Mouse (Mus musculus): ENCODE measurements around the gene Ripor2. TPM values are rescaled to one million over a fixed set of nuclear protein-coding genes. Genes with fewer than 3 reads are reported as not detected.

Gene Ripor2
- polyA plus RNA-seq, 1 experiment: 8.9 TPM

DNA sequence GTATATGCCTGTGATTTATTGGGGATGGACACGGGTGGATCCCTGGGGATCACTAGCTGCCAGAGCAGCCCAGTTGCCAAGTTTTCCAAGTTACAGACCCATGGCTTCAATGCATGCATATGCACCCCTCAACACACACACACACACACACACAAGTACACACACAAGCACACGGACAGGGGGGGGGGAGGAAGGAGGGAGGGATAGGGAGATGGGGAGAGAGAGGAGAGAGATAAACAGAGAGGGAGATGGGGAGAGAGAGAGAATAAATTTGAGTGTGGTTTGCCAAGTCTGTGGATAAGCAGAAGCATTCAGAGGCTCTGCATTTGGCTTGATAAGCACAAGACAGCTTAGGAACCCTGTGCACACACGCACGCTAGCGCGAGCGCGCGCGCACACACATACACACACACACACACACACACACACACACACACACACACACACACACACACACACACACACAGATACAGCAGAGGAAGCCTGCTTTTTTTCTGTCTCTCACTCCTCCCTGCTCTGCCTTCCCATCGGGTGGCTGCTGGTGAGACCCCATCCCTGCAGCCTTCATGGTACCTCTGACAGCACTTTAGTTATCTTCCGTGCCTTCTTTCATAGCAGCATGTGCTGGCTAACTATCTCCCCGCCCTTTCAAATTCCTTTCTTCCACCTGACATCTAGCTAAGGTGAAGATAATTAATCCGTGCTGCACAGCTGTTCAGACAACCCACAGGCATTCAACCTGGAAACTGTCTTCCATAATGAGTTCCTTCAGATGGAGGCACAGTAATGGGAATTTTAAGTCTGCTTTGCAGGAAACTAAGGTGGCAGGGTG, 30.7 kb upstream of the Ripor2 start:
- Histone ChIP-seq H3K27me3 (ENCODE audit: control insufficient read depth, insufficient read depth, low read length) (no peaks in the 10 kb centered on the region), H3K4me3 (replicated peaks; ENCODE audit: insufficient read depth, low read depth, low read length) (no peak overlapping the region), H3K27ac (ENCODE audit: insufficient read depth, low read length) (no peak overlapping the region), H3K4me1 (ENCODE audit: control insufficient read depth, insufficient read depth, low read length) (no peaks in the 10 kb centered on the region)
- TF ChIP-seq POLR2A (IDR thresholded peaks at IDR 0.05; ENCODE audit: borderline replicate concordance, insufficient read depth, low read length): no peak
- TF ChIP-seq CTCF (IDR thresholded peaks at IDR 0.05; ENCODE audit: borderline replicate concordance, insufficient read depth, low read depth, low read length): no peak
- WGBS: 65% methylated on average over 14 of the region's 14 CpGs
- DNase-seq: no peak

DNA sequence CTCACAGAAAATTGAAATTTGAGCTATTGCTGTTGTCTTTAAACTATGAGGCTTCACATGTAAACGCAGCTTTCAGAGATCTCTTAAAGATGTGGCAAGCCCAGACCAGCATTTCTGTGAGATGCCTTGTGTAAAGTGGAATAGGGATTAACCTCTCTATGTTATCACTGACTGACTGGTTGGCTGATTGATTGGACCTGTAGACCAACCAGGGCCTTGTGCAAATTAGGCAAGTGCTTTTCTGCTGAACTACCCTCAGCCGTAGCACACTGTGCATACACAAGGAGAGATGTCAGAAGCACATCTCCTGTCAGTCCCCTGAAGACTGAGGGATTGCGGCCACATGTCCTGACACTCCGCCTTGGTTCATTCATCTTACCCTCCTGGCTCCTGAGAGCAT, 29.9 kb upstream of the Ripor2 start:
- TF ChIP-seq POLR2A (IDR thresholded peaks at IDR 0.05; ENCODE audit: borderline replicate concordance, insufficient read depth, low read length): no peak
- no peak for TF ChIP-seq CTCF (IDR thresholded peaks at IDR 0.05; ENCODE audit: borderline replicate concordance, insufficient read depth, low read depth, low read length)
- 64% methylated on average over 4 of the region's 4 CpGs for WGBS
- H3K27ac ChIP-seq (ENCODE audit: insufficient read depth, low read length): no peak overlapping the region

DNA sequence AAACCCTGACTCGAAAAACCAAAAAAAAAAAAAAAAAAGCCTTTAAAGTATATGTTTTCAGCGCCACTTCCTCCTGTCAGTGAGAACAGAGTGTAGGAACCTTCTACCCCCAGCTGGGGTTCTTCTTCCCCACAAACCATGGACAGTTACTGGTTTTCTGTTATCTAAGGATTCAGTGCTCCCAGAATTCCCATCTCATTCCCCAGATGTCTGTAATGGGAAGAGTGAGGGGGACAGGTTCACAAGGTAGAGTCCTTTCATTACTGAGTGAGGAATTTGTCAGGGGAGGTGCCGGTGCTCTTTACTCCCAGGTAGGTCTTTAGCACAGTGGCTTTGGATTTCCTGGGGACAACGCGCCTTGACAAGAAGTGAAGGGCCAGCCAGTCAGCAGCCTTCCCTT, 20.6 kb upstream of the Ripor2 start:
- TF ChIP-seq POLR2A (IDR thresholded peaks at IDR 0.05; ENCODE audit: borderline replicate concordance, insufficient read depth, low read length): no peak
- H3K4me1 ChIP-seq (ENCODE audit: control insufficient read depth, insufficient read depth, low read length): no peaks in the 10 kb centered on the region
- no peaks in the 10 kb centered on the region for H3K27me3 ChIP-seq (ENCODE audit: control insufficient read depth, insufficient read depth, low read length)
- H3K4me3 ChIP-seq (replicated peaks; ENCODE audit: insufficient read depth, low read depth, low read length): no peak overlapping the region
- WGBS: 91% methylated on average over 5 of the region's 5 CpGs
- H3K27ac ChIP-seq (ENCODE audit: insufficient read depth, low read length): no peak overlapping the region
- no peak for DNase-seq

More for the DNA sequence above, 29.9 kb upstream of the Ripor2 start:
- H3K4me3 ChIP-seq (replicated peaks; ENCODE audit: insufficient read depth, low read depth, low read length): no peak overlapping the region
- no peaks in the 10 kb centered on the region for H3K27me3 ChIP-seq (ENCODE audit: control insufficient read depth, insufficient read depth, low read length)
- no peak for DNase-seq
- H3K4me1 ChIP-seq (ENCODE audit: control insufficient read depth, insufficient read depth, low read length): no peaks in the 10 kb centered on the region

DNA sequence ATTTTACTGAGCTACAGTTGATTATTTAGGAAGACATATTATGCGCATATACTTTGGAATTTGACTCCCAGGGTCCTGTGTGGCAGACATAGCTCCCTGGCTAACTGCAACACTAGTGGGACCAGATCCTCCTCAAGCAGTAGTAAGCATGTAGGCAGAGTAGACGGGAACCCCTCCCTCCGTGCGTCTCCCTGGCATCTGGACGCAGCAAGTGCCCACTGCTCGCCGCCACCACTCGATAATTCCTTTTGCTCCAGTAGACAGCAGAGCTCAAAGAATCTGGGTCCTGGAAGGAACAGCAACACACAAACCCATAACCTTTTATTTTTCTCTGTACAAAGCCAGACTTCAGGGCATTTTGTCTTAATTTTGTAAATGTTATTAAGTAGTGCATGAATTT, 17.3 kb upstream of the Ripor2 start:
- H3K4me1 ChIP-seq (ENCODE audit: control insufficient read depth, insufficient read depth, low read length): no peaks in the 10 kb centered on the region
- no peak overlapping the region for H3K27ac ChIP-seq (ENCODE audit: insufficient read depth, low read length)
- no peak for TF ChIP-seq POLR2A (IDR thresholded peaks at IDR 0.05; ENCODE audit: borderline replicate concordance, insufficient read depth, low read length)
- TF ChIP-seq CTCF (IDR thresholded peaks at IDR 0.05; ENCODE audit: borderline replicate concordance, insufficient read depth, low read depth, low read length): no peak
- no peak for DNase-seq
- WGBS: 14% methylated on average over 8 of the region's 8 CpGs
- no peak overlapping the region for H3K4me3 ChIP-seq (replicated peaks; ENCODE audit: insufficient read depth, low read depth, low read length)
- no peaks in the 10 kb centered on the region for H3K27me3 ChIP-seq (ENCODE audit: control insufficient read depth, insufficient read depth, low read length)

DNA sequence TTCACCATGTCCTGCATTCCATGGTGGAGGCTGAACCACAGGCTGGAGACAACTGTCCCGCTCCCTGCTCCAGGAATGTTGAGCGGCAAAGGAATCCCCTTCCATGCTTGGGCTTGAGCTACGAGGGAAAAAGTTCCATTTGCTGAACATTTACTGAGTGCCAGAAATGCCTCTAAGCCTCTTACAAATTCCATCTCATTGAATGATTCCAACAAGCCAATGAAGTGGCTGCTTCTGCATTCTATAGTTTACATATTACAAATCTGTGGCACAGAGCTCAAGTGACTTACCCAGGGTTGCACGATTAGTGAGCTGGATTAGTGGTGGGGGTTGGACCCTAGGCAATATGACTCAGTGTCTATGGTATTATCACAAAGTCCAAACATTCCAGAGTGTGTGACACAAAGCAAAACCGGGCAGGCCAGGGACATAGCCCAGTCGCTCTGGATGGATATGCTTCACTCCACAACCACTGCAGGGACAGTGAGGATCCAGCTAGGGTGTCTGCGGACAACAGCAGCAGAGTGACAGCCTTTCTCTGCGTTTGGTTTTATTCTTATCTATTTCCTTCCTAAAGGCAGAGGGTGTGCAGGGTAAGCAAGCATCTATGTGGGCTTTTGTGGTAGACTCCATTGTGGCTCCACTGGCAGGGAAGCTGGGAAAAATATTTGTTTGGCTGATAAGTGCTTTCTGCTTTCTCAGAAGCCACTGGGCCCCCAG, 16.6 kb upstream of the Ripor2 start:
- TF ChIP-seq CTCF (IDR thresholded peaks at IDR 0.05; ENCODE audit: borderline replicate concordance, insufficient read depth, low read depth, low read length): no peak
- no peak for TF ChIP-seq POLR2A (IDR thresholded peaks at IDR 0.05; ENCODE audit: borderline replicate concordance, insufficient read depth, low read length)
- 50% methylated on average over 8 of the region's 8 CpGs for WGBS
- Histone ChIP-seq H3K4me3 (replicated peaks; ENCODE audit: insufficient read depth, low read depth, low read length) (no peak overlapping the region), H3K4me1 (ENCODE audit: control insufficient read depth, insufficient read depth, low read length) (no peaks in the 10 kb centered on the region), H3K27ac (ENCODE audit: insufficient read depth, low read length) (no peak overlapping the region), H3K27me3 (ENCODE audit: control insufficient read depth, insufficient read depth, low read length) (no peaks in the 10 kb centered on the region)
- no peak for DNase-seq

DNA sequence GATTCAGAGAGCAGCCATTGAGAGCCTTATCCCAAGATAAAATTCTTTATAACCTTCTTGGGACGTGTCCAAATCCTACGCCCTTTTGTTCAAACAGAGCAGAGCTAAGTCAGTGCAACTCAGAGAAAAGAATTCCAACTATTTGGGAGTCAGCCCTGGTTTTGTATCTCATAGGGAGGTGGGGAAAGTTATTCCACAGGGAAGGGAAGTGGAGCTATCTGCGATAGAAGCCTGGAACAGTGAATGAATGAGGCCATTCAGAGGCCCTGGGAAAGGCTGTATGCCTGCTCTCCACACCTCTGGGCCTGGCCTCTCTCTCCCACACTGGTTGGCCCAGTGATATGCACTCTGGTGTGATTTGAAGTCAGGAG, 16.1 kb upstream of the Ripor2 start:
- DNase-seq: no peak
- Histone ChIP-seq H3K4me1 (ENCODE audit: control insufficient read depth, insufficient read depth, low read length) (no peaks in the 10 kb centered on the region), H3K27ac (ENCODE audit: insufficient read depth, low read length) (no peak overlapping the region), H3K4me3 (replicated peaks; ENCODE audit: insufficient read depth, low read depth, low read length) (no peak overlapping the region), H3K27me3 (ENCODE audit: control insufficient read depth, insufficient read depth, low read length) (no peaks in the 10 kb centered on the region)
- TF ChIP-seq CTCF (IDR thresholded peaks at IDR 0.05; ENCODE audit: borderline replicate concordance, insufficient read depth, low read depth, low read length) (no peak), POLR2A (IDR thresholded peaks at IDR 0.05; ENCODE audit: borderline replicate concordance, insufficient read depth, low read length) (no peak)
- WGBS: 51% methylated on average over 3 of the region's 3 CpGs

DNA sequence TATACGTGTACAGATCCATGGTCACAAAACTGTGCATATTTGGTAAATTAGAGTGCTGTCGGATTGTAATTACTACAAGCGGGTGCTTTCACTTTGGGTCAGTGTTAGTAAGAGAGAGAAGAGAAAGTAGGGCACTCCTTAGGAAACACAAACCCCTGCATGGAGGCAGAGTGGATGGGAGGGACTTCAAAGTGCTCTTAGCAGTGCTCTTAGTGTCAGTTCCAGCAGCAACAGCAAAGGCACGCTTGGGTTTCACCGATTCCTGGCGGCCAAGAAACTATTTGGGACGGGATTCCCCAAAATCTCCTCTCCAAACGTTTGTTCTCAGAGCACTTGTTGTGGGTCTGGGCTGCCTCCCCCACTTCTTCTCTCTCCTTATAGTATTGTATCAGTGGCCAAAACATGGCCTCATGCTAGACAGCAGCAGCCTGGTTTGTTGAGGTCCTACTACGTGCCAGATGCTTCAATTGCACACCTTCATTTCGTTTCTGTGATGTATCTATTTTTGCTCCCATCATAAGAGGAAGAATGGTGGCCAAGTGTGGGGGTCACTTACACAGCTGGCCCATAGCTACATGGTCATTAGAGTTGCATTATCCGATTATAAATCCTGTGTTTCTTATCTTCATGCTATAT, 14.7 kb upstream of the Ripor2 start:
- no peak overlapping the region for H3K27ac ChIP-seq (ENCODE audit: insufficient read depth, low read length)
- 85% methylated on average over 11 of the region's 11 CpGs for WGBS
- no peaks in the 10 kb centered on the region for H3K27me3 ChIP-seq (ENCODE audit: control insufficient read depth, insufficient read depth, low read length)
- H3K4me1 ChIP-seq (ENCODE audit: control insufficient read depth, insufficient read depth, low read length): no peaks in the 10 kb centered on the region
- DNase-seq: no peak
- TF ChIP-seq POLR2A (IDR thresholded peaks at IDR 0.05; ENCODE audit: borderline replicate concordance, insufficient read depth, low read length): no peak
- no peak for TF ChIP-seq CTCF (IDR thresholded peaks at IDR 0.05; ENCODE audit: borderline replicate concordance, insufficient read depth, low read depth, low read length)
- no peak overlapping the region for H3K4me3 ChIP-seq (replicated peaks; ENCODE audit: insufficient read depth, low read depth, low read length)

All from cerebellum, adult 2 months (tissue).